Mouse (Mus musculus) neutrophil, adult 83 days (primary cell): ENCODE data around the gene Cmc2. TPM values are rescaled to one million over a fixed set of nuclear protein-coding genes. Genes with fewer than 3 reads are reported as not detected.

ENCODE experiments used
- total RNA-seq, 2 experiments: library from RNA; stranded (reverse); gene quantifications; one replicate each; pipeline ENCODE4 v1.2.4; 2023

Gene Cmc2
- 10 to 100 TPM in 1 of 2 experiments, 1 to 10 TPM in 1; 8.9 to 13.3 TPM for total RNA-seq

GRCm38 (mm10) chr8:116921337-116922059 lies at the start of gene Cmc2, which contains the start of gene Cenpn:
TSS of gene Cmc2 (minus strand) at chr8:116921455.
TSS of gene Cenpn (plus strand) at chr8:116921730.

DNA sequence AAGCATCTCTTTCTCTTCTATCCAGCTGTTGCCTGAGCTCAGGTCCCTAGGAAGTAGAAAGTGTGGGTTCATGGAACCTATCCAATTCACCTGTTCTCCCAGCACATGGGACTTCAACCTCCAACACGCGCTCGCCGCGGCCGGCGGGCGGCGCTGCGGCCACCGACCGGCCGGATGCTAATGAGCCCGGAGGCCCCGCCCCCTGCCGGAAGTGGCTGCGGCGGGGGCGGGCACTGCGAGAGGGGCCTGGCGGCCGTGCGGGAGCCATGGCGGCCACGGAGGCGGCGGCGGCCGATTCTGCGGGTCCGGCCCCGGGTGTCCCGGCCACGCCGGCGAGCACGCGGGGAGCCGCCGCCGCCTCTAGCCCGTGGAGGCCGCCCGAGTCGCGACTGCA lies 21.9 kb upstream of the Cmc2 start, which contains the start of gene Atmin:
TSS of gene Atmin (plus strand) at position 233 of the 394 bp plus-strand sequence.

Other genes with a start within 250 kb of the Cmc2 start
- 1 to 10 TPM; 7.8 to 8.8 TPM for gene Cdyl2, start 188.5 kb downstream of the Cmc2 start, total RNA-seq
- gene Cenpn, start 275 bp upstream of the Cmc2 start, total RNA-seq, result 10 to 100 TPM; 19.2 to 20.5 TPM
- gene Atmin, start 21.9 kb upstream of the Cmc2 start, total RNA-seq, result 1 to 10 TPM; 8.9 to 9.3 TPM
- under 1 TPM; 0.15 to 0.62 TPM for gene 1700030J22Rik, start 57.5 kb upstream of the Cmc2 start, total RNA-seq
- 1 to 10 TPM; 3.6 to 4.0 TPM for gene Gcsh, start 72.1 kb upstream of the Cmc2 start, total RNA-seq
- gene Pkd1l2, start 161.0 kb upstream of the Cmc2 start, total RNA-seq, result under 1 TPM; 0.20 to 0.31 TPM
- under 1 TPM in 1 of 2 experiments, not detected in 1; 0.18 TPM for gene Bco1, start 174.4 kb upstream of the Cmc2 start, total RNA-seq
- 1 to 10 TPM; 4.2 to 5.1 TPM for gene Gan, start 236.7 kb upstream of the Cmc2 start, total RNA-seq